Mouse (Mus musculus) brain, embryonic 14.5 days (tissue): Measurements from ENCODE around the gene Ackr2.

ENCODE experiments used
- CTCF ChIP-seq: fragments of 200-500 bp; IDR thresholded peaks from 2 replicates; pipeline ENCODE4 v1.5.1; 2012; ENCODE audit warnings: inconsistent platforms, mild to moderate bottlenecking, moderate library complexity, borderline replicate concordance; ENCODE audit not compliant: insufficient read depth, insufficient read length; ENCODE audit errors: extremely low read depth
- POLR2A ChIP-seq: fragments of 200-500 bp; IDR thresholded peaks from 2 replicates; pipeline ENCODE4 v1.6.1; 2012; ENCODE audit warnings: mild to moderate bottlenecking, inconsistent platforms, borderline replicate concordance; ENCODE audit not compliant: poor library complexity, insufficient read depth, insufficient read length, severe bottlenecking; ENCODE audit errors: extremely low read depth

DNA sequence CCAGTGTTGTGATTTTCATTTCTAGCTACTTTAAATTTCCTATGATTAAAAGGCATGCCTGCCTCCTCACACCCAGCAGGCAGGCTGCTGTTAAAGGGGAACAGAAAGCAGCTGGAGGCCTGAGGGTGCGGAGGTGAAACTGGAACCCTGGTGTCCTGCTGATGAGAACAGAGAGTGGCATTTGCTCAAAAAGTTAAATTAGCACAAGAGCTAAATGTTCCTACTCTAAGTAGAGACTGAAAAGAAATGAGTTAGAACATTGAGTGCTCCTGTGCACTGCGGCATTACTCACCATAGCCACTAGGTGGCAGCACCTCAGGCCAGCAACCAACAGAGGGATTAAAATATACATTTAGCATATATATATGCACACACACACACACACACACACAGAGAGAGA, 30.3 kb downstream of the Ackr2 start:
- TF ChIP-seq CTCF (peak; percentile 79; the same call in 1 of the 2 replicates), POLR2A (no peak)
